Mouse (Mus musculus): ENCODE measurements around the gene Astn1. TPM values are rescaled to one million over a fixed set of nuclear protein-coding genes. Genes with fewer than 3 reads are reported as not detected.

Gene Astn1
- total RNA-seq (2012; rRNA removed) (not detected in 2 replicates), polyA plus RNA-seq (2012; ENCODE audit: insufficient read depth in 1 of 2, insufficient read length in 2 of 2, low read depth in 1 of 2, low replicate concordance in 2 of 2, missing spikeins in 1 of 2) (not detected)

- Histone ChIP-seq H3K9ac (ENCODE audit: control insufficient read depth, low read depth, low read length, poor library complexity, severe bottlenecking) (no peak within 1 kb of the TSS), H3K79me2 (ENCODE audit: control insufficient read depth, insufficient read depth, low read length, poor library complexity) (no peaks in the 10 kb centered on the region), H3K4me3 (ENCODE audit: control insufficient read depth in 1 of 2, insufficient read depth in 1 of 2, low read depth in 2 of 2, low read length in 2 of 2) (no peak within 1 kb of the TSS), H3K27me3 (ENCODE audit: control insufficient read depth in 1 of 2, insufficient read depth in 2 of 2, low read length in 2 of 2) (no peaks in the 10 kb centered on the region), H3K4me1 (ENCODE audit: control insufficient read depth in 1 of 2, insufficient read depth in 2 of 2, low read length in 2 of 2) (no peaks in the 10 kb centered on the region), H3K27ac (ENCODE audit: control insufficient read depth, low read depth, low read length) (no peak within 1 kb of the TSS), H3K9me3 (replicated peaks; ENCODE audit: insufficient read depth, low read length) (no peaks in the 10 kb centered on the region), H3K36me3 (ENCODE audit: control insufficient read depth in 1 of 2, insufficient read depth in 2 of 2, low read length in 2 of 2) (no peaks in the 10 kb centered on the region)
- TF ChIP-seq ZMIZ1 (IDR thresholded peaks at IDR 0.05; ENCODE audit: low read depth, low read length) (no peak), ELF1 (IDR thresholded peaks at IDR 0.05; ENCODE audit: low read depth, low read length) (no peak), NRF1 (IDR thresholded peaks at IDR 0.05; ENCODE audit: insufficient read depth, low read depth, low read length, poor library complexity, severe bottlenecking) (no peak), TCF12 (IDR thresholded peaks at IDR 0.05; ENCODE audit: low read depth, low read length) (no peak)
- no peak for DNase-seq (ENCODE audit: low read depth, low spot score)
These were observed at the start of gene Astn1 for GRCm38 (mm10) chr1:158361964-158362291. Gene Astn1 (plus strand): TSS chr1:158362273.

DNA sequence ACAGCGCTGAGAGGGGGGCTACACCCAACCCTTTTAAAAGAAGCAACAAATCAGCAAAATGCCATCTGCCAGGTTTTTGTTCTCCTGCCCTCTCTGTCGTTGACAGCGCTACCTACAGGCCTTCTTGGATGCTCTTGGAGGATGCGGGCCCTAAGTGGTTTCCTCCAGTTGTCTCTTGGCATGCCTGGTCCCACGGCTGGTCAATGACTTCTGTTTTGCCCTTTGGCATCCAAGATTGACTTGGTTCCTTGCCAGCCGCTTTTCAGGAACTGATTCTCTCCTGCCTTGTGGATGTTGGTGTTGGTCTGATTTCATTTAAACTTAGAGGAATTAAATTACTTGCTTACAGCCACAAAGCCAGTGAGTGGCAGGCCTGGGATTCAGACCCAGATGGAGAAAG lies 38.7 kb upstream of the Astn1 start:
- no peaks in the 10 kb centered on the region for H3K79me2 ChIP-seq (ENCODE audit: control insufficient read depth, insufficient read depth, low read length, poor library complexity)
- no peak for TF ChIP-seq ELF1 (IDR thresholded peaks at IDR 0.05; ENCODE audit: low read depth, low read length)
- no peak for TF ChIP-seq EP300 (IDR thresholded peaks at IDR 0.05; ENCODE audit: low read depth in 1 of 2, low read length in 2 of 2)
- no peak for TF ChIP-seq GATA1 (IDR thresholded peaks at IDR 0.05; ENCODE audit: low read depth, low read length)
- TF ChIP-seq MAFK (IDR thresholded peaks at IDR 0.05; ENCODE audit: borderline replicate concordance, low read depth, low read length), result no peak
- no peak for TF ChIP-seq HCFC1 (IDR thresholded peaks at IDR 0.05; ENCODE audit: low read depth, low read length)
- TF ChIP-seq SMC3 (IDR thresholded peaks at IDR 0.05; ENCODE audit: low read depth, low read length), result no peak
- TF ChIP-seq E2F4 (IDR thresholded peaks at IDR 0.05; ENCODE audit: borderline replicate concordance, low read depth, low read length), result no peak
- TF ChIP-seq CTCF (IDR thresholded peaks at IDR 0.05 in 2 of 3, conservative IDR thresholded peaks at IDR 0.05 in 1 of 3; ENCODE audit: control insufficient read depth in 1 of 3, insufficient read depth in 1 of 3, low read depth in 2 of 3, low read length in 3 of 3, poor library complexity in 1 of 3, severe bottlenecking in 1 of 3), result no peak
- TF ChIP-seq POLR2AphosphoS5 (IDR thresholded peaks at IDR 0.05; ENCODE audit: borderline replicate concordance, low read depth, low read length), result no peak
- no peak for TF ChIP-seq ETS1 (IDR thresholded peaks at IDR 0.05; ENCODE audit: low read depth, low read length)

DNA sequence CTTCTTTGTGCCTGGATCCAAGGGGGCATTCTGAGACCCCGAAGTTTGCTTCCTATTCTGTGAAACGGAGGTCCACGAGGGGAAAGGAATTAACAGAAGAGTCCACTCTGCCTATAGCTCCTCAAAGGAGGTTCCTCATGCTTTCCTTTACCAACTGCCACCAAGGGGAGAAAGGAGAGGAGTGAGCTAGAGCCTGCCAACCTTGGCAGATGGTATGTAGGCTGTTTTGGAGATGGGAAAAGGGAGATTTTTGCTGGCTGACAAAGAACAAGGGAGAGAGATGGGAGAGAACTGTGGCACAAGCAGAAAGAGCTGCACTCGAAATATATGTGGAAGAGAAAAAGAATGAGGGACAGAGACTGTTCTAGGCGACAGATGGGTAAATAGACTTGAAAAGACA lies 33.9 kb upstream of the Astn1 start:
- H3K36me3 ChIP-seq (ENCODE audit: control insufficient read depth in 1 of 2, insufficient read depth in 2 of 2, low read length in 2 of 2), result no peaks in the 10 kb centered on the region
- 0 out of 4 replicates have a peak, but pooled peaks cover 0 to 1% of the 10 kb centered on the region in 2 experiments for H3K27me3 ChIP-seq (ENCODE audit: control insufficient read depth in 1 of 2, insufficient read depth in 2 of 2, low read length in 2 of 2)
- H3K27ac ChIP-seq (ENCODE audit: control insufficient read depth, low read depth, low read length), result no peak overlapping the region
- H3K4me1 ChIP-seq (ENCODE audit: control insufficient read depth in 1 of 2, insufficient read depth in 2 of 2, low read length in 2 of 2), result no peaks in the 10 kb centered on the region
- H3K4me3 ChIP-seq (ENCODE audit: control insufficient read depth in 1 of 2, insufficient read depth in 1 of 2, low read depth in 2 of 2, low read length in 2 of 2), result no peak overlapping the region
- H3K9me3 ChIP-seq (replicated peaks; ENCODE audit: insufficient read depth, low read length), result no peaks in the 10 kb centered on the region
- no peak overlapping the region for H3K9ac ChIP-seq (ENCODE audit: control insufficient read depth, low read depth, low read length, poor library complexity, severe bottlenecking)
- no peaks in the 10 kb centered on the region for H3K79me2 ChIP-seq (ENCODE audit: control insufficient read depth, insufficient read depth, low read length, poor library complexity)
- no peak for DNase-seq (ENCODE audit: low read depth, low spot score)
- TF ChIP-seq POLR2AphosphoS2 (IDR thresholded peaks at IDR 0.05; ENCODE audit: low read length) (no peak), MAX (IDR thresholded peaks at IDR 0.05; ENCODE audit: low read length) (no peak), GABPA (IDR thresholded peaks at IDR 0.05; ENCODE audit: low read depth, low read length) (no peak), MAFK (IDR thresholded peaks at IDR 0.05; ENCODE audit: borderline replicate concordance, low read depth, low read length) (no peak), E2F4 (IDR thresholded peaks at IDR 0.05; ENCODE audit: borderline replicate concordance, low read depth, low read length) (no peak), NRF1 (IDR thresholded peaks at IDR 0.05; ENCODE audit: insufficient read depth, low read depth, low read length, poor library complexity, severe bottlenecking) (no peak), POLR2AphosphoS5 (IDR thresholded peaks at IDR 0.05; ENCODE audit: borderline replicate concordance, low read depth, low read length) (no peak), BHLHE40 (IDR thresholded peaks at IDR 0.05; ENCODE audit: borderline replicate concordance, low read depth, low read length) (no peak), ZKSCAN1 (IDR thresholded peaks at IDR 0.05; ENCODE audit: low read depth, low read length) (no peak), MAZ (IDR thresholded peaks at IDR 0.05; ENCODE audit: low read depth, low read length) (no peak), TAL1 (IDR thresholded peaks at IDR 0.05; ENCODE audit: low read length) (no peak), USF2 (IDR thresholded peaks at IDR 0.05; ENCODE audit: borderline replicate concordance in 1 of 2, insufficient read depth in 1 of 2, low read depth in 1 of 2, low read length in 2 of 2) (no peak), MYC (IDR thresholded peaks at IDR 0.05; ENCODE audit: low read depth, low read length) (no peak), MEF2A (IDR thresholded peaks at IDR 0.05; ENCODE audit: extremely low read depth, insufficient replicate concordance, low read depth, low read length, poor library complexity, severe bottlenecking) (no peak), POLR2A (IDR thresholded peaks at IDR 0.05; ENCODE audit: control insufficient read depth in 1 of 2, insufficient read depth in 1 of 2, low read depth in 1 of 2, low read length in 2 of 2, poor library complexity in 1 of 2) (no peak)

More for the DNA sequence above, 38.7 kb upstream of the Astn1 start:
- 0 out of 4 replicates have a peak, but pooled peaks cover 0 to 1% of the 10 kb centered on the region in 2 experiments for H3K27me3 ChIP-seq (ENCODE audit: control insufficient read depth in 1 of 2, insufficient read depth in 2 of 2, low read length in 2 of 2)
- H3K27ac ChIP-seq (ENCODE audit: control insufficient read depth, low read depth, low read length), result no peak overlapping the region
- no peaks in the 10 kb centered on the region for H3K4me1 ChIP-seq (ENCODE audit: control insufficient read depth in 1 of 2, insufficient read depth in 2 of 2, low read length in 2 of 2)
- H3K4me3 ChIP-seq (ENCODE audit: control insufficient read depth in 1 of 2, insufficient read depth in 1 of 2, low read depth in 2 of 2, low read length in 2 of 2), result no peak overlapping the region
- no peak for DNase-seq (ENCODE audit: low read depth, low spot score)
- no peaks in the 10 kb centered on the region for H3K36me3 ChIP-seq (ENCODE audit: control insufficient read depth in 1 of 2, insufficient read depth in 2 of 2, low read length in 2 of 2)
- H3K9ac ChIP-seq (ENCODE audit: control insufficient read depth, low read depth, low read length, poor library complexity, severe bottlenecking), result no peak overlapping the region
- no peaks in the 10 kb centered on the region for H3K9me3 ChIP-seq (replicated peaks; ENCODE audit: insufficient read depth, low read length)

All from MEL (cell line).